Mouse (Mus musculus) midbrain, postnatal 0 days (tissue): ENCODE results near the gene Ivd. TPM values are rescaled to one million over a fixed set of nuclear protein-coding genes. Genes with fewer than 3 reads are reported as not detected.

Experiments used
- ATAC-seq: fragments of 200-750 bp; cut with Nextera tagmentation; 2 replicates; pipeline ENCODE4 v1.8.0; 2017; ENCODE audit warnings: moderate number of reproducible peaks, mild to moderate bottlenecking, moderate TSS enrichment, moderate library complexity; ENCODE audit not compliant: low FRiP score
- DNase-seq: peaks from one replicate; pipeline ENCODE4 v3.0.0-alpha.2; 2015; ENCODE audit warnings: low spot score
- H3K27ac ChIP-seq: fragments of 300-500 bp; sonication (generic); 2 replicates; pipeline ENCODE4 v1.5.1; 2014; ENCODE audit warnings: low read depth, mild to moderate bottlenecking, low read length, mixed read lengths
- H3K27me3 ChIP-seq: fragments of 300-500 bp; sonication (generic); 2 replicates; pipeline ENCODE4 v1.6.1; 2014; ENCODE audit warnings: low read length, control low read depth, mixed read lengths; ENCODE audit not compliant: insufficient read depth
- H3K36me3 ChIP-seq: fragments of 300-500 bp; sonication (generic); 2 replicates; pipeline ENCODE4 v1.6.1; 2014; ENCODE audit warnings: low read length, control low read depth, mixed read lengths; ENCODE audit not compliant: insufficient read depth
- H3K4me1 ChIP-seq: fragments of 300-500 bp; sonication (generic); 2 replicates; pipeline ENCODE4 v1.6.1; 2014; ENCODE audit warnings: mild to moderate bottlenecking, control low read depth, antibody characterized with exemption, low read length, mixed read lengths; ENCODE audit not compliant: insufficient read depth
- H3K4me2 ChIP-seq: fragments of 300-500 bp; sonication (generic); 2 replicates; pipeline ENCODE4 v1.6.1; 2014; ENCODE audit warnings: low read depth, mild to moderate bottlenecking, low read length, mixed read lengths; ENCODE audit not compliant: poor library complexity, severe bottlenecking
- H3K4me3 ChIP-seq: fragments of 300-500 bp; sonication (generic); 2 replicates; pipeline ENCODE4 v1.5.1; 2014; ENCODE audit warnings: low read depth, mild to moderate bottlenecking, low read length, moderate library complexity
- H3K9ac ChIP-seq: fragments of 300-500 bp; sonication (generic); replicated peaks from 2 replicates; pipeline ENCODE4 v1.6.1; 2014; ENCODE audit warnings: mild to moderate bottlenecking, low read length, moderate library complexity, mixed read lengths; ENCODE audit not compliant: poor library complexity, severe bottlenecking
- H3K9me3 ChIP-seq: fragments of 300-500 bp; sonication (generic); 2 replicates; pipeline ENCODE4 v1.6.1; 2016; ENCODE audit warnings: low read length, control low read depth
- CTCF ChIP-seq: IDR thresholded peaks from 2 replicates; pipeline ENCODE4 v1.5.1; 2016; ENCODE audit warnings: antibody characterized with exemption, mild to moderate bottlenecking
- WGBS: fragments of 180-500 bp; shearing (Covaris S2); extraction: QIAGEN DNeasy Blood & Tissue Kit; methylation state at CpG from one replicate; pipeline ENCODE4 v1.1.7; 2014; 5-methylcytosine and 5-hydroxymethylcytosine counted together
- polyA plus RNA-seq: library from polyadenylated mRNA; unstranded; fragments of >200 nt; fragmentation: Nextera tagmentation; extraction: Ambion mirVana; gene quantifications from 2 replicates; pipeline ENCODE4 v1.2.1, GENCODE M21; 2015
- total RNA-seq: library from RNA; depleted of rRNA; stranded (reverse); fragments of >200 nt; gene quantifications from 2 replicates; pipeline ENCODE4 v1.2.3, GENCODE M21; 2014

The Ivd gene
- total and polyA plus RNA-seq, 2 experiments from 2014 or later: 50.7 to 57.5 TPM

- peak overlapping the region; percentile 92 for H3K4me3 ChIP-seq
- H3K4me2 ChIP-seq: peak overlapping the region; percentile 95
- WGBS: 0% methylated on average over 11 of the region's 11 CpGs
- ATAC-seq (peak; percentile 6), DNase-seq (no peak)
- peaks cover 31% of the 10 kb centered on the region for H3K4me1 ChIP-seq
- peaks cover 43% of the 10 kb centered on the region for H3K27me3 ChIP-seq
- H3K9ac ChIP-seq: peak overlapping the region; percentile 48
- no peak for TF ChIP-seq CTCF
- H3K27ac ChIP-seq: no peak overlapping the region
- no peaks in the 10 kb centered on the region for H3K36me3 ChIP-seq
- no peaks in the 10 kb centered on the region for H3K9me3 ChIP-seq
Measured at GRCm38 (mm10) chr2:118900826-118901140, 39.0 kb downstream of the Ivd start.

- peak; percentile 37 for TF ChIP-seq CTCF
- Histone ChIP-seq H3K36me3 (no peaks in the 10 kb centered on the region), H3K27me3 (peaks cover 36% of the 10 kb centered on the region), H3K27ac (peak overlapping the region; percentile 78), H3K4me3 (peak overlapping the region; percentile 92), H3K9ac (peak overlapping the region; percentile 92), H3K4me1 (peaks cover 31% of the 10 kb centered on the region), H3K9me3 (no peaks in the 10 kb centered on the region), H3K4me2 (peak overlapping the region; percentile 95)
- ATAC-seq (peak; percentile 92), DNase-seq (peak; percentile 96)
- WGBS: 0% methylated on average over 18 of the region's 120 CpGs
Measured at GRCm38 (mm10) chr2:118901175-118902031, 39.6 kb downstream of the Ivd start.

GRCm38 (mm10) chr2:118902051-118903025 is 40.6 kb downstream of the Ivd start:
- Histone ChIP-seq H3K36me3 (no peaks in the 10 kb centered on the region), H3K9me3 (no peaks in the 10 kb centered on the region), H3K9ac (peak overlapping the region; percentile 92), H3K4me2 (peak overlapping the region; percentile 95), H3K27me3 (peaks cover 28% of the 10 kb centered on the region), H3K4me1 (peaks cover 24% of the 10 kb centered on the region), H3K27ac (peak overlapping the region; percentile 78), H3K4me3 (peak overlapping the region; percentile 92)
- WGBS: under 1% methylated on average over 65 of the region's 106 CpGs
- peak; percentile 42 for TF ChIP-seq CTCF
- ATAC-seq (peak; percentile 28), DNase-seq (peak; percentile 42)

DNA sequence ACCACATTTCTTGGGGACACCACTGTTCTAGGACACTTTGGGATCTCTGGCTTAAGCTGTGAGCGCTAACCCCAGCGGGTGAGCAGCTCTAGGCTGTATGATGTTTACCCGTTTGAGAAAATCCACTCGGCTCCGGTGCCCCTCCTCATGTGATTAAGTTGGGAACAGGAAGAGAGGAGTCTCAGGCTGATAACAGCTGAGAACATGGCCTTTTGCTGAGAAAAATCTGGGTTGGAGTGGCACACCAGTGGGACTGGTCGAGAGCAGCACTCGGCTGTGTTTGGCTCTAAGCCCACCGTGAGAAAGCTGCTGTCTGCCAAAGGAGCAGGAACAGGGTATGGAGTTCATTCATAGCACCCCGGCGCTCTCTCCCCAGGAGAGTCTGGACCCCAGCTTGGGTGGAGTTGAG is 41.6 kb downstream of the Ivd start:
- peak overlapping the region; percentile 92 for H3K4me3 ChIP-seq
- H3K4me2 ChIP-seq: peak overlapping the region; percentile 95
- H3K36me3 ChIP-seq: no peaks in the 10 kb centered on the region
- no peak for TF ChIP-seq CTCF
- H3K27ac ChIP-seq: no peak overlapping the region
- peaks cover 18% of the 10 kb centered on the region for H3K27me3 ChIP-seq
- no peak for ATAC-seq
- peak overlapping the region; percentile 92; the same call in 1 of the 2 replicates for H3K9ac ChIP-seq
- peak; percentile 48 for DNase-seq
- no peaks in the 10 kb centered on the region for H3K9me3 ChIP-seq
- WGBS: 5% methylated on average over 10 of the region's 10 CpGs
- H3K4me1 ChIP-seq: peaks cover 22% of the 10 kb centered on the region

DNA sequence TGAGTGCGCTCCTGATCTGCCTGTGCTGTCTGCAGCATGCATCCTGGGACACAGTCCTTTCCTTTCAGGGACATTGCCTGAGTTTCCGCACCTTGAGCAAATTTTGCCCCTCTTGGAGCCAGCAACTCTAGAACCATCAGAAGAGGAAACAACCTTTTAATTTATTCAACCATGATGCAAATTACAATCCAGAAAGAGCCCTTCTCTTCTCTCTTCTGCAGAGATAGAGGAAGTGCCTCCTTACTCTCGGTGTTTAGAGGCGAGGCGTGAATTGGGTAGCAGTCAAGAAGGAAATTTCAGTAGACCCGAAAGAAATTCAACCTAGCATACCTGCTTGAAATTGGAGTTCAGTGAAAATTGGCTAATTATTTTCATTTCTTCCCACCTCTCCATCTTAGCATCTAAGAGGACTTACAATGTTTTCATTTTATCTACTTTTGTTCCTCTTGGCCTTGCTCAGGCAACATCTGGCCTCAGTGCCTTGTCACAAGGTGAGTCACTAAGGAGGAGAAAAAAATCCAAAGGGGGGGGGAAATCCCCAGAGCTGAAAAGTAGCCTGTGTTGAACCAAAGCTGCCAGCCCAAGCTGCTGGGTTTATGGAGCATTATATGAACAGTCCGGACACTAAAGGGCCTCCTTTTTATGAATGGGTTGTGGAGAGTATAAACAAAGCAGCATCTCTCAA is 43.8 kb downstream of the Ivd start:
- TF ChIP-seq CTCF: no peak
- Histone ChIP-seq H3K4me1 (peaks cover 22% of the 10 kb centered on the region), H3K36me3 (no peaks in the 10 kb centered on the region), H3K4me2 (no peak overlapping the region), H3K4me3 (no peak overlapping the region), H3K9me3 (no peaks in the 10 kb centered on the region), H3K27ac (no peak overlapping the region), H3K27me3 (no peaks in the 10 kb centered on the region), H3K9ac (no peak overlapping the region)
- 78% methylated on average over 7 of the region's 7 CpGs for WGBS
- ATAC-seq: no peak
- no peak for DNase-seq
